Mouse (Mus musculus): ENCODE data around the gene Olfr69.
"Not testable (repeated sequence)": the region's sequence is repeated elsewhere in the genome, so short reads cannot be mapped to it uniquely, and the experiment has no call there.

Gene Olfr69

GRCm38 (mm10) chr7:103771494-103771893, at the start of gene Olfr69:
Gene Olfr69, minus strand, starts transcription at chr7:103771594.
- in situ Hi-C loops (cut with MboI; ENCODE audit: low sequenced_read_pairs), result no loop called here

- in situ Hi-C loops (cut with MboI; ENCODE audit: low sequenced_read_pairs), result not testable (repeated sequence)
Observed at GRCm38 (mm10) chr7:103815085-103815484, 43.7 kb upstream of the Olfr69 start.

- in situ Hi-C loops (cut with MboI; ENCODE audit: low sequenced_read_pairs), result no loop called here
Observed at GRCm38 (mm10) chr7:103813766-103814165, 42.4 kb upstream of the Olfr69 start, which contains the start of gene Hbb-bt. Gene Hbb-bt, minus strand, starts transcription at chr7:103813996.

GRCm38 (mm10) chr7:103813152-103813551, 41.8 kb upstream of the Olfr69 start:
- in situ Hi-C loops (cut with MboI; ENCODE audit: low sequenced_read_pairs), result not testable (repeated sequence)

GRCm38 (mm10) chr7:103812174-103812573, 40.8 kb upstream of the Olfr69 start:
- in situ Hi-C loops (cut with MboI; ENCODE audit: low sequenced_read_pairs), result no loop called here

GRCm38 (mm10) chr7:103811223-103811845, 39.9 kb upstream of the Olfr69 start:
- in situ Hi-C loops (cut with MboI; ENCODE audit: low sequenced_read_pairs), result no loop called here

- in situ Hi-C loops (cut with MboI; ENCODE audit: low sequenced_read_pairs), result no loop called here
Observed at GRCm38 (mm10) chr7:103810746-103811145, 39.4 kb upstream of the Olfr69 start.

- in situ Hi-C loops (cut with MboI; ENCODE audit: low sequenced_read_pairs), result no loop called here
Observed at GRCm38 (mm10) chr7:103810296-103810695, 38.9 kb upstream of the Olfr69 start.

- in situ Hi-C loops (cut with MboI; ENCODE audit: low sequenced_read_pairs), result no loop called here
Observed at GRCm38 (mm10) chr7:103809801-103810155, 38.4 kb upstream of the Olfr69 start.

- in situ Hi-C loops (cut with MboI; ENCODE audit: low sequenced_read_pairs), result no loop called here
Observed at GRCm38 (mm10) chr7:103808971-103809800, 37.8 kb upstream of the Olfr69 start.

GRCm38 (mm10) chr7:103808120-103808519, 36.7 kb upstream of the Olfr69 start:
- in situ Hi-C loops (cut with MboI; ENCODE audit: low sequenced_read_pairs), result not testable (repeated sequence)

- in situ Hi-C loops (cut with MboI; ENCODE audit: low sequenced_read_pairs), result no loop called here
Observed at GRCm38 (mm10) chr7:103806856-103807255, 35.5 kb upstream of the Olfr69 start.

GRCm38 (mm10) chr7:103792669-103793388, 21.4 kb upstream of the Olfr69 start:
- in situ Hi-C loops (cut with MboI; ENCODE audit: low sequenced_read_pairs), result loop anchor here (5.0 kb wide), 1 partner anchor 79 kb away; no protein-coding TSS in a partner anchor

GRCm38 (mm10) chr7:103791721-103792120, 20.3 kb upstream of the Olfr69 start, which contains the start of gene Olfr67:
Gene Olfr67, minus strand, starts transcription at chr7:103791821.
- in situ Hi-C loops (cut with MboI; ENCODE audit: low sequenced_read_pairs), result loop anchor here (5.0 kb wide), 1 partner anchor 81 kb away; no protein-coding TSS in a partner anchor

GRCm38 (mm10) chr7:103779598-103779997, 8.2 kb upstream of the Olfr69 start, which contains the start of gene Olfr68:
Gene Olfr68, minus strand, starts transcription at chr7:103779698.
- in situ Hi-C loops (cut with MboI; ENCODE audit: low sequenced_read_pairs), result no loop called here

GRCm38 (mm10) chr7:103777652-103778051, 6.3 kb upstream of the Olfr69 start:
- in situ Hi-C loops (cut with MboI; ENCODE audit: low sequenced_read_pairs), result not testable (repeated sequence)

- in situ Hi-C loops (cut with MboI; ENCODE audit: low sequenced_read_pairs), result not testable (repeated sequence)
Observed at GRCm38 (mm10) chr7:103767687-103768086, 3.7 kb downstream of the Olfr69 start.

GRCm38 (mm10) chr7:103762212-103762611, 9.2 kb downstream of the Olfr69 start:
- in situ Hi-C loops (cut with MboI; ENCODE audit: low sequenced_read_pairs), result not testable (repeated sequence)

- in situ Hi-C loops (cut with MboI; ENCODE audit: low sequenced_read_pairs), result no loop called here
Observed at GRCm38 (mm10) chr7:103757233-103757632, 14.2 kb downstream of the Olfr69 start, which contains the start of gene Olfr630. Gene Olfr630, minus strand, starts transcription at chr7:103757333.

GRCm38 (mm10) chr7:103744843-103745242, 26.6 kb downstream of the Olfr69 start, which contains the start of gene Olfr629:
Gene Olfr629, minus strand, starts transcription at chr7:103744943.
- in situ Hi-C loops (cut with MboI; ENCODE audit: low sequenced_read_pairs), result no loop called here

GRCm38 (mm10) chr7:103730074-103730473, 41.3 kb downstream of the Olfr69 start, which contains the start of gene Olfr628:
Gene Olfr628, plus strand, starts transcription at chr7:103730374.
- in situ Hi-C loops (cut with MboI; ENCODE audit: low sequenced_read_pairs), result no loop called here
